Mouse (Mus musculus) erythroid progenitor cell, adult 5-6 weeks (primary cell): Measurements from ENCODE around the gene Rcl1. TPM values are rescaled to one million over a fixed set of nuclear protein-coding genes. Genes with fewer than 3 reads are reported as not detected.

Experiments used
- ATAC-seq: replicated peaks from 2 replicates; pipeline ENCODE4 v1.8.0; 2016; ENCODE audit warnings: moderate number of reproducible peaks, mild to moderate bottlenecking, moderate TSS enrichment, inconsistent platforms; ENCODE audit not compliant: poor library complexity, low FRiP score, severe bottlenecking
- total RNA-seq, 2 experiments: library from RNA; stranded (forward) in 1 of 2; stranded (reverse) in 1 of 2; fragments of 150-400 nt in 1 of 2; fragments of 186-747, 209-891 nt in 1 of 2; gene quantifications; 2 replicates each; pipeline versions ENCODE4 v1.2.3 to v1.2.4; 2015 to 2017; ENCODE audit warnings: low replicate concordance in 2 of 2

The Rcl1 gene
- total RNA-seq (2015; ENCODE audit: low replicate concordance) (7.6 and 13.8 TPM in 2 replicates), total RNA-seq (2017; ENCODE audit: low replicate concordance) (15.1 and 17.5 TPM in 2 replicates)

GRCm38 (mm10) chr19:29100874-29101542, at the start of gene Rcl1:
Gene Rcl1 (plus strand): TSS chr19:29101375.
- peak; percentile 100 for ATAC-seq

GRCm38 (mm10) chr19:29052786-29053185, 48.4 kb upstream of the Rcl1 start:
- ATAC-seq, result no peak

- ATAC-seq, result no peak
Observed at GRCm38 (mm10) chr19:29054594-29054993, 46.6 kb upstream of the Rcl1 start.

GRCm38 (mm10) chr19:29055469-29055868, 45.7 kb upstream of the Rcl1 start:
- no peak for ATAC-seq

GRCm38 (mm10) chr19:29058741-29059140, 42.4 kb upstream of the Rcl1 start:
- ATAC-seq, result no peak

GRCm38 (mm10) chr19:29059688-29060087, 41.5 kb upstream of the Rcl1 start:
- ATAC-seq, result no peak

- ATAC-seq, result no peak
Observed at GRCm38 (mm10) chr19:29060299-29060698, 40.9 kb upstream of the Rcl1 start.

- no peak for ATAC-seq
Observed at GRCm38 (mm10) chr19:29063009-29063408, 38.2 kb upstream of the Rcl1 start.

- peak; percentile 74 for ATAC-seq
Observed at GRCm38 (mm10) chr19:29063577-29064363, 37.4 kb upstream of the Rcl1 start.

GRCm38 (mm10) chr19:29064451-29065102, 36.6 kb upstream of the Rcl1 start:
- ATAC-seq, result peak; percentile 78

GRCm38 (mm10) chr19:29066981-29067471, 34.1 kb upstream of the Rcl1 start:
- ATAC-seq, result peak; percentile 75

- no peak for ATAC-seq
Observed at GRCm38 (mm10) chr19:29069195-29069594, 32.0 kb upstream of the Rcl1 start.

GRCm38 (mm10) chr19:29074802-29075201, 26.4 kb upstream of the Rcl1 start:
- no peak for ATAC-seq

- ATAC-seq, result peak; percentile 46; the same call in 1 of the 2 replicates
Observed at GRCm38 (mm10) chr19:29088628-29089027, 12.5 kb upstream of the Rcl1 start.

- ATAC-seq, result peak; percentile 79
Observed at GRCm38 (mm10) chr19:29092194-29092593, 9.0 kb upstream of the Rcl1 start.

GRCm38 (mm10) chr19:29099106-29099505, 2.1 kb upstream of the Rcl1 start:
- no peak for ATAC-seq

- no peak for ATAC-seq
Observed at GRCm38 (mm10) chr19:29099596-29099995, 1.6 kb upstream of the Rcl1 start.

GRCm38 (mm10) chr19:29100261-29100660, 914 bp upstream of the Rcl1 start:
- ATAC-seq, result no peak

GRCm38 (mm10) chr19:29101591-29101990, 416 bp downstream of the Rcl1 start:
- no peak for ATAC-seq

GRCm38 (mm10) chr19:29102098-29102497, 923 bp downstream of the Rcl1 start:
- no peak for ATAC-seq
